Mouse (Mus musculus): ENCODE data around the gene Zfp131.

DNA sequence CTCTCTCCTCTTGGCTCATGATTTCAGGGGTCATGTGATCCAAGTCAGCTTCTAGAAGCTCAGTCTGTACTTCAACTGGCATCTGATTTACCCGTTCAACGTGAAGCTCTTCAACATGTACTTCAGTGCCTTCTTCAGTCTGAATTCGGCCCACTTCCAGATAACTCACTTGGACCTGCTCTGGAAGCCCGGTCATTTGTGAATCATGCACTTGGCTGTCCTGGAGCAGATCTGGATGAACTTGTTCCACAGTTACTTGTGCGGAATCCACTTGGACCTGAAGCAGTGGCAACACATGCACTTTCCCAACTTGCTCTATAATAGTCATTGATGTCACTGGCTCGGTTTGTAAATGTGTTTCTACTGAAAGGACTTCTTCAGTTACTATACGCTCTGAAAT lies 24.2 kb downstream of the Zfp131 start:
- TF ChIP-seq ZNF384 (IDR thresholded peaks at IDR 0.05; ENCODE audit: low read depth, low read length) (no peak), CTCF (conservative IDR thresholded peaks at IDR 0.05 in 1 of 2, IDR thresholded peaks at IDR 0.05 in 1 of 2; ENCODE audit: low read depth in 2 of 2, low read length in 2 of 2) (no peak)
